Mouse (Mus musculus): ENCODE results near the gene Ep300. TPM values are rescaled to one million over a fixed set of nuclear protein-coding genes. Genes with fewer than 3 reads are reported as not detected.
A peak's percentile ranks its signal among the peaks of the same experiment; 100 is the strongest.

Ep300 gene
- total RNA-seq, 1 experiment: 58.4 TPM

- DNase-seq (ENCODE audit: low read depth, low spot score): peak; percentile 59
- Histone ChIP-seq H3K4me1 (ENCODE audit: control insufficient read depth in 2 of 2, insufficient read depth in 2 of 2, low read length in 2 of 2, poor library complexity in 1 of 2) (peaks cover 0 to 6% of the 10 kb centered on the region in 2 experiments; a peak in 1 of 4 replicates), H3K9ac (ENCODE audit: insufficient read depth, low read depth, low read length, poor library complexity, severe bottlenecking) (peak overlapping the region; percentile 66), H3K4me3 (ENCODE audit: insufficient read depth in 1 of 2, low read depth in 1 of 2, low read length in 2 of 2, poor library complexity in 1 of 2, severe bottlenecking in 1 of 2) (peak overlapping the region; percentile 72 to 73), H3K27ac (ENCODE audit: insufficient read depth, low read depth, low read length, poor library complexity, severe bottlenecking) (no peak overlapping the region), H3K9me3 (ENCODE audit: control insufficient read depth, insufficient read depth, low read depth, low read length) (no peaks in the 10 kb centered on the region), H3K36me3 (ENCODE audit: control insufficient read depth, insufficient read depth, low read length, poor library complexity, severe bottlenecking) (peaks cover 3% of the 10 kb centered on the region; the same call in 1 of the 2 replicates)
- in situ Hi-C loops (cut with MboI; ENCODE audit: low sequenced_read_pairs in 2 of 2, unreplicated experiment in 2 of 2): no loop called here
- 0 out of 2 replicates have a peak, but pooled peaks have one; percentile 22 for TF ChIP-seq ZC3H11A (IDR thresholded peaks at IDR 0.05; ENCODE audit: borderline replicate concordance, low read depth, low read length)
- TF ChIP-seq HCFC1 (IDR thresholded peaks at IDR 0.05; ENCODE audit: borderline replicate concordance, insufficient read depth, low read length): 0 out of 2 replicates have a peak, but pooled peaks have one; percentile 33
- TF ChIP-seq CHD2 (IDR thresholded peaks at IDR 0.05; ENCODE audit: low read depth, low read length): no peak
- no peak for TF ChIP-seq MAFK (IDR thresholded peaks at IDR 0.05; ENCODE audit: insufficient read depth, low read depth, low read length)
These were observed 109.1 kb downstream of the Ep300 start for GRCm38 (mm10) chr15:81693967-81694881.

GRCm38 (mm10) chr15:81694891-81695290 lies 109.7 kb downstream of the Ep300 start:
- Histone ChIP-seq H3K9me3 (ENCODE audit: control insufficient read depth, insufficient read depth, low read depth, low read length) (no peaks in the 10 kb centered on the region), H3K36me3 (ENCODE audit: control insufficient read depth, insufficient read depth, low read length, poor library complexity, severe bottlenecking) (no peaks in the 10 kb centered on the region), H3K9ac (ENCODE audit: insufficient read depth, low read depth, low read length, poor library complexity, severe bottlenecking) (peak overlapping the region; percentile 66; the same call in 1 of the 2 replicates), H3K4me1 (ENCODE audit: control insufficient read depth in 2 of 2, insufficient read depth in 2 of 2, low read length in 2 of 2, poor library complexity in 1 of 2) (peaks cover 2 to 5% of the 10 kb centered on the region in 2 experiments; a peak in 1 of 4 replicates), H3K4me3 (ENCODE audit: insufficient read depth in 1 of 2, low read depth in 1 of 2, low read length in 2 of 2, poor library complexity in 1 of 2, severe bottlenecking in 1 of 2) (peak overlapping the region; percentile 72 to 73), H3K27ac (ENCODE audit: insufficient read depth, low read depth, low read length, poor library complexity, severe bottlenecking) (no peak overlapping the region)
- DNase-seq (ENCODE audit: low read depth, low spot score): no peak
- in situ Hi-C loops (cut with MboI; ENCODE audit: low sequenced_read_pairs in 2 of 2, unreplicated experiment in 2 of 2): no loop called here
- TF ChIP-seq ZC3H11A (IDR thresholded peaks at IDR 0.05; ENCODE audit: borderline replicate concordance, low read depth, low read length) (no peak), ZNF384 (IDR thresholded peaks at IDR 0.05; ENCODE audit: low read depth, low read length) (no peak), HCFC1 (IDR thresholded peaks at IDR 0.05; ENCODE audit: borderline replicate concordance, insufficient read depth, low read length) (0 out of 2 replicates have a peak, but pooled peaks have one; percentile 7)

GRCm38 (mm10) chr15:81697175-81697574 lies 112.0 kb downstream of the Ep300 start, which contains the start of gene Chadl:
TSS of gene Chadl (minus strand) at chr15:81697287.
- Histone ChIP-seq H3K36me3 (ENCODE audit: control insufficient read depth, insufficient read depth, low read length, poor library complexity, severe bottlenecking) (no peaks in the 10 kb centered on the region), H3K27ac (ENCODE audit: insufficient read depth, low read depth, low read length, poor library complexity, severe bottlenecking) (no peak within 1 kb of the TSS), H3K9ac (ENCODE audit: insufficient read depth, low read depth, low read length, poor library complexity, severe bottlenecking) (no peak within 1 kb of the TSS), H3K9me3 (ENCODE audit: control insufficient read depth, insufficient read depth, low read depth, low read length) (no peaks in the 10 kb centered on the region), H3K4me3 (ENCODE audit: insufficient read depth in 1 of 2, low read depth in 1 of 2, low read length in 2 of 2, poor library complexity in 1 of 2, severe bottlenecking in 1 of 2) (no peak within 1 kb of the TSS), H3K4me1 (ENCODE audit: control insufficient read depth in 2 of 2, insufficient read depth in 2 of 2, low read length in 2 of 2, poor library complexity in 1 of 2) (peaks cover 2 to 4% of the 10 kb centered on the region in 2 experiments; a peak in 1 of 4 replicates)
- no peak for DNase-seq (ENCODE audit: low read depth, low spot score)
- TF ChIP-seq HCFC1 (IDR thresholded peaks at IDR 0.05; ENCODE audit: borderline replicate concordance, insufficient read depth, low read length) (no peak), ZNF384 (IDR thresholded peaks at IDR 0.05; ENCODE audit: low read depth, low read length) (no peak), CHD2 (IDR thresholded peaks at IDR 0.05; ENCODE audit: low read depth, low read length) (no peak), ZC3H11A (IDR thresholded peaks at IDR 0.05; ENCODE audit: borderline replicate concordance, low read depth, low read length) (no peak), MAFK (IDR thresholded peaks at IDR 0.05; ENCODE audit: insufficient read depth, low read depth, low read length) (no peak)
- in situ Hi-C loops (cut with MboI; ENCODE audit: low sequenced_read_pairs in 2 of 2, unreplicated experiment in 2 of 2): no loop called here

GRCm38 (mm10) chr15:81697847-81698246 lies 112.7 kb downstream of the Ep300 start:
- H3K9me3 ChIP-seq (ENCODE audit: control insufficient read depth, insufficient read depth, low read depth, low read length): no peaks in the 10 kb centered on the region
- in situ Hi-C loops (cut with MboI; ENCODE audit: low sequenced_read_pairs in 2 of 2, unreplicated experiment in 2 of 2): no loop called here
- DNase-seq (ENCODE audit: low read depth, low spot score): peak; percentile 68
- H3K27ac ChIP-seq (ENCODE audit: insufficient read depth, low read depth, low read length, poor library complexity, severe bottlenecking): no peak overlapping the region
- H3K4me1 ChIP-seq (ENCODE audit: control insufficient read depth in 2 of 2, insufficient read depth in 2 of 2, low read length in 2 of 2, poor library complexity in 1 of 2): peaks cover 2% of the 10 kb centered on the region in 2 experiments; a peak in 1 of 4 replicates
- H3K4me3 ChIP-seq (ENCODE audit: insufficient read depth in 1 of 2, low read depth in 1 of 2, low read length in 2 of 2, poor library complexity in 1 of 2, severe bottlenecking in 1 of 2): no peak overlapping the region
- H3K9ac ChIP-seq (ENCODE audit: insufficient read depth, low read depth, low read length, poor library complexity, severe bottlenecking): no peak overlapping the region
- peaks cover 1% of the 10 kb centered on the region; the same call in 1 of the 2 replicates for H3K36me3 ChIP-seq (ENCODE audit: control insufficient read depth, insufficient read depth, low read length, poor library complexity, severe bottlenecking)
- TF ChIP-seq ZC3H11A (IDR thresholded peaks at IDR 0.05; ENCODE audit: borderline replicate concordance, low read depth, low read length) (0 out of 2 replicates have a peak, but pooled peaks have one; percentile 7), ZNF384 (IDR thresholded peaks at IDR 0.05; ENCODE audit: low read depth, low read length) (peak; percentile 93), MAFK (IDR thresholded peaks at IDR 0.05; ENCODE audit: insufficient read depth, low read depth, low read length) (no peak)

Data from ES-E14 (cell line).